Mouse (Mus musculus) leukemia stem cell, adult 10-12 weeks (primary cell): Measurements from ENCODE around the gene Olfr1382. TPM values are rescaled to one million over a fixed set of nuclear protein-coding genes. Genes with fewer than 3 reads are reported as not detected.

Experiments
- polyA plus RNA-seq: library from polyadenylated mRNA; stranded (reverse); fragments of >175 nt; gene quantifications from 2 replicates; pipeline ENCODE4 v1.2.3, GENCODE M21; 2012; ENCODE audit warnings: low replicate concordance

The Olfr1382 gene
- not detected in 2 replicates for polyA plus RNA-seq

GRCm38 (mm10) chr11:49527947-49528346 lies at the start of gene Olfr1382:
TSS of gene Olfr1382 (plus strand) at chr11:49528247.

GRCm38 (mm10) chr11:49488770-49489169 lies 39.3 kb upstream of the Olfr1382 start, which contains the start of gene Olfr1385:
TSS of gene Olfr1385 (plus strand) at chr11:49489070.

GRCm38 (mm10) chr11:49519348-49519747 lies 8.7 kb upstream of the Olfr1382 start, which contains the start of gene Olfr1383:
TSS of gene Olfr1383 (plus strand) at chr11:49519648.

GRCm38 (mm10) chr11:49543149-49543548 lies 15.1 kb downstream of the Olfr1382 start, which contains the start of gene Olfr1381:
TSS of gene Olfr1381 (plus strand) at chr11:49543449.

DNA sequence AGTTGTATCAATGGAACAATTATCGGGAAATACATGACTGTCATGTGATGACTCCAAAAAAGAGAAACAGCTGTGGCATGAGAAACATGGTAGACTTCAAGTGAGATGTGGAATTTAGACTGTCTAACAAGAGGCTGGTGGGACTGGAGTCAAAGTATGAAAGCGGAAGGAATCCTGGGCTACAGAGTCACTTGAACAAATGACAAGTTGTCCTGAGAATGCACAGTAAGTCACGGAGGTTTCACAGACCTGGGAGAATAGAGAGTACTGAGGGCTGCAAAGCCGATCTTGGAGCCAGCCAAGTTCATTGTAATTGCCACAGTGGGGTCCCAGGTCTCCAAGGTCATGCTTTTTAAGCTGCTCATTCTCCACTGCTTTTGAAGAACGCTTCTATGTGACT lies 28.5 kb downstream of the Olfr1382 start, which contains the start of gene Olfr1380:
Gene Olfr1380 (plus strand): TSS at position 301 of the 400 bp plus-strand sequence.

Other genes with a start within 250 kb of the Olfr1382 start
- not detected in 2 replicates for gene Olfr1393, start 249.9 kb upstream of the Olfr1382 start, polyA plus RNA-seq
- gene Olfr1392, start 243.0 kb upstream of the Olfr1382 start, polyA plus RNA-seq = not detected in 2 replicates
- not detected in 2 replicates for gene Olfr10, start 223.5 kb upstream of the Olfr1382 start, polyA plus RNA-seq
- not detected in 2 replicates for gene Olfr1391, start 205.5 kb upstream of the Olfr1382 start, polyA plus RNA-seq
- gene Olfr1390, start 193.1 kb upstream of the Olfr1382 start, polyA plus RNA-seq = not detected in 2 replicates
- gene Olfr1389, start 105.2 kb upstream of the Olfr1382 start, polyA plus RNA-seq = 0.23 TPM in 1 of 2 replicates, not detected in the other
- gene Olfr1388, start 91.6 kb upstream of the Olfr1382 start, polyA plus RNA-seq = not detected in 2 replicates
- gene Olfr1387, start 72.9 kb upstream of the Olfr1382 start, polyA plus RNA-seq = not detected in 2 replicates
- gene Olfr1386, start 63.2 kb upstream of the Olfr1382 start, polyA plus RNA-seq = not detected in 2 replicates
- not detected in 2 replicates for gene Olfr1385, start 39.2 kb upstream of the Olfr1382 start, polyA plus RNA-seq
- not detected in 2 replicates for gene Olfr1384, start 21.5 kb upstream of the Olfr1382 start, polyA plus RNA-seq
- gene Olfr1383, start 8.6 kb upstream of the Olfr1382 start, polyA plus RNA-seq = not detected in 2 replicates
- not detected in 2 replicates for gene Olfr1381, start 15.2 kb downstream of the Olfr1382 start, polyA plus RNA-seq
- gene Olfr1380, start 28.6 kb downstream of the Olfr1382 start, polyA plus RNA-seq = not detected in 2 replicates
- gene Flt4, start 81.0 kb downstream of the Olfr1382 start, polyA plus RNA-seq = 2.6 and 3.4 TPM in 2 replicates
- gene Scgb3a1, start 135.4 kb downstream of the Olfr1382 start, polyA plus RNA-seq = 1.2 TPM in 1 of 2 replicates, not detected in the other
- gene Cnot6, start 184.5 kb downstream of the Olfr1382 start, polyA plus RNA-seq = 26.5 and 41.8 TPM in 2 replicates